Mouse (Mus musculus): ENCODE data around the gene Hist1h2bb.

Hist1h2bb gene

DNA sequence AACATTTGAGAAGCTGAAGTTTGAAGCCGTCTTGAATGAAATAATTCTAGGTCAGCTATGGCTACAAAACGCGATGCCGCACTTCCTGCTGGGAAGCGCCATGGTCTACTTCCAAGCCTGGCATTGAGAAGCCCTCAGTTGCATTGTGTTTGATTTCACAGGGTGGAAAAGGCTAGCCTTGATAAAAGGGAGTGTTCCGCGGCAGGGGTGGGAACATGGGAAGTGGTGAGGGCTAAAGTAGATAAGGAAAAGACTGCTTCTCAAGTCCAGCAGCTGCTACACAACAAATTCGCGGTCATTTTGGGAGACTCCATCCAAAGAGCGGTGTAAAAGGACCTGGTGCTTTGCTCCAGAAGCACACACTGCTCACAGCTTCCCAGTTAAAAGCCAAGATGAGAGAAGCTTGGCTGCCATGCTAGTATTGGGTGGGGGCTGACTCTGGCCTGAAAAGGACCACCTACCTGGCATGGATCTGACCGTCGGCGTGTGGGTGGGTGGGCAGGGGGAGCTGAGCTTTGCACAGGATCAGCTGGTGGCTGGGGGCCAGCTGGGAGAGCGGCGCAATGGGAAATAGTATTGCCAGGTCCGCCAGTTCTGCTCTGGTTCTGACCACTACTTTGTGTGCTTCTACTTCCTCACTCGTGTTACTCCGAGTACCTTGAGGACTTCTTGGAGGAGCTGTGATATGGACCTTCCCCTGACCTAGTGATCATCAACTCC lies 17.9 kb upstream of the Hist1h2bb start:
- DNase-seq (ENCODE audit: inconsistent ontology term) = no peak

DNA sequence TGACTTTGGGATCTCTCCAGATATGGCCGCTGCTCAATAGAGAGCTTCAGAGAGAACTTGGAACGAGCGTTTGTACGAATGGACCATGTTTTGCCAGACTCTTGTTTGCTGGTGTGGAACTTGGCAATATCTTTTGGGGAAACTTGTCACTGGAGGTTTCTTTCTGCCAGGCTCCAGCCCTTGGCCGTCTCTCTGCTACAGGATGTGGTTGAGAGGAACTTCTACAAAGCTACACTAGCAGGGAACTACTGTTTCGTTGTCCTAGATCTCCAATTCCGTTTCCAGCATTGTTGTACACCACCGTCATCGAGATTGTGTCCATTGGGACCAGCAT lies 17.4 kb upstream of the Hist1h2bb start:
- no peak for DNase-seq (ENCODE audit: inconsistent ontology term)

DNA sequence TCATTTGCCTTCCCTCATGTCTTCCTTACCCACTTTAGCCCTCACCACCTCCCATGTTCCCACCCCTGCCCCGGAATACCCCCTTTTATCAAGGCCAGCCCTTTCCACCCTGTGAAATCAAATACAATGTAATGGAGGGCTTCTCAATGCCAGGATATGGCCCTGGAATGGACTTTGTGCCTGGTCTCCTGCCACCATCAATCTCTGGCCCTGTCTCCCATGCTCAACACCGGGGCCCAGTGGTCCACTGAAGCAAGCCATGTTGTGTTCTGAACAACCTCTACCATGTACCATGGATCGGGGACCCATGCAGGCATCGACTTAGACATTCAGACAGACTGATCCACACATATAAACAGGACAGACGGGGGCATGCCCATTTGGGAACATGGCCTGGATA lies 16.8 kb upstream of the Hist1h2bb start:
- DNase-seq (ENCODE audit: inconsistent ontology term) = no peak

DNA sequence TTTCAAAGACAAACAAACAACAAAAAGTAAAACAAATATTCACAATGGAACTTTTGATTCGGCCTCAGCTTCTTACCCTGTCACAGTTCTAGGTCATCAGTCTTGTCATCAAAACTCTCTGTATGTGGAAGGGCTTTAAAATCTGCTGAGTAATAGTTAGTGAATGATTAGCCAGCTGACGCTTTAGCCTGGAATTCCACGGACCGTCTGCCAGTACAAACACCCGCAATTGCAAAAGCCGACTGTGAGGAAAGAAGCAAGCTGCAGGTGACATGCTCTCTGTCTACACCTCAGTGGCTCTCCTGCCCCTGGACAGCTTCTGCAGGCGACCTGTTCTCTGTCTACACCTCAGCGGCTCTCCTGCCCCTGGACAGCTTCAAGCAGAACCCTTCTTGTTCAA lies 16.1 kb upstream of the Hist1h2bb start:
- DNase-seq (ENCODE audit: inconsistent ontology term) = peak; percentile 79

DNA sequence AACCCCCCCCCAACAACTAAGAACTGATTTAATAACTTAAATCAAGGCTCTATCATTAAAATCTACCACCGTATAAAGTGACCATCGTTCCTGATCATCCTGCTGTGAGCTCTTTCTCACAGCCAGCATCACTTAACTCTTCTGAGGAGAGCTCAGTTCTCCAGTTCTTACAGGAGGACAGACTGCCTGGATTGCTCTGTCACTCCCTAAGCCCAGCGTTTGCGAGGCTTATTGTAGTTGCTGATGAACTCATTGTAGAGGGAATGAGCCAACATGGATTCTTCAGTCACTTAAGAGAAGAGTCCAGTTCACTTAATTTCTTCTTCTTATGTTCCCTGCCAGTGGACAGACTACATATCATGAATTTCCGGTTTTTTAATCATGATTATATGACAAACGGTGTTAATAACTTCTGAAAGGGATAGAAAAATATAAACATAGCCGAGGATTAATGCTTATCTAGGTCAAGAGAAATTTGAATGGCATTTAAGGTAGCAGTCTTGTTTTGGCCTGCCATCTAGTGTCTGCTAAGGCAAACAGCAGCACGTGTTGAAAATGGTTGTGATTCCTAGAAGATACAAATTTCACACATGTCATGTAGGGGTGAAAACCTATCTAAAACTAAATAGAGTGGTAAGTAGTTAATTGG lies 14.3 kb upstream of the Hist1h2bb start:
- peak; percentile 53 for DNase-seq (ENCODE audit: inconsistent ontology term)

DNA sequence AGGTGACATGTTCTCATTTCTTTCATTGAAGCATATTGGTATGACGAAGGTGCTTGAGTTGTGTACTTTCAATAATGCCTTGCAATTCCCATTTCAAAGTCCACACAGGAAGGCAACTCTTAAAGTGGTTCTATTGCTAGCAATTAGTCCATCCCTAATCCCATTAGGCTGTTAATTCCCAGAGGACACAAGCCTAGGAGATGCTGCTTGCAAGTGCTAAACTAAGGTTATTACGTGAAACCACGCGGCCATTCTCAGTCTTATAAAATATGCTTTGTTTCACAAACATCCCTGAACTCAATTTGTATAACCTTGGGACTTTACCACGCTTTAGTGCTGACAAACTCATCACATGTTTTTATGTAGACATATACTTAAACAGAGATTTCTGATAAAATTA lies 9.4 kb upstream of the Hist1h2bb start:
- no peak for DNase-seq (ENCODE audit: inconsistent ontology term)

DNA sequence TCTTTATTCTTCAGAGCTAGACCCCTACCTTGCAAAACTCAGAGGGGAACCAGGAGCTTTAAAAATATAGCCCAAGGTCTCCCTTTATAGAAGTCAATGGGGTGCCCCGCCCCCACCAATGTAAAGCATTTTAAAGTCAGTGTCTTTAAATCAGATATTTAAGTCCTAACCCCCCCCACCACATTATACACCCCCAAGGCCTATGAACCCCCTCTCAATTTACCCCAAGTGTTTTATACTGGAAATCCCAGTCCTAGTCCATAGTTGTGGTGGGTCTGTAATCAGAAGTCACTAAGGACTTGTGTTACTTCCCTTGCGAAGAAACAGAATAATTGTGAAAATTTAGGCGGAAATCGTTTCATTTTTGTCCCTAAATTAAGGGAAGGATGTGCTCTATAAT lies 8.5 kb upstream of the Hist1h2bb start:
- no peak for DNase-seq (ENCODE audit: inconsistent ontology term)

DNA sequence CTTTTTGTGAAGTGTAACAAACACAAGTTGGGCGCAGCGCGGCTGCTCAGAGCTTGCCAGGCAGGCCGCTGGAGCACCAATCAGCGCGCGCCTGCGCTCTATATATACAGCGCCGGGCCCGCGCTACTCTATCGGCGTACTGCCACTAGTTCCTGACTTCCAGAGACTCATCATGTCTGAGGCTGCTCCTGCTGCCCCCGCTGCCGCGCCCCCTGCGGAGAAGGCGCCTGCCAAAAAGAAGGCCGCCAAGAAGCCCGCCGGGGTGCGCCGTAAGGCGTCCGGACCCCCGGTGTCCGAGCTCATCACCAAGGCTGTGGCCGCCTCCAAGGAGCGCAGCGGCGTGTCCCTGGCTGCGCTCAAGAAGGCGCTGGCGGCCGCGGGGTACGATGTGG lies 7.9 kb upstream of the Hist1h2bb start, which contains the start of gene Hist1h1c:
TSS of gene Hist1h1c (plus strand) at position 132 of the 392 bp plus-strand sequence.
- peak; percentile 91 for DNase-seq (ENCODE audit: inconsistent ontology term)

DNA sequence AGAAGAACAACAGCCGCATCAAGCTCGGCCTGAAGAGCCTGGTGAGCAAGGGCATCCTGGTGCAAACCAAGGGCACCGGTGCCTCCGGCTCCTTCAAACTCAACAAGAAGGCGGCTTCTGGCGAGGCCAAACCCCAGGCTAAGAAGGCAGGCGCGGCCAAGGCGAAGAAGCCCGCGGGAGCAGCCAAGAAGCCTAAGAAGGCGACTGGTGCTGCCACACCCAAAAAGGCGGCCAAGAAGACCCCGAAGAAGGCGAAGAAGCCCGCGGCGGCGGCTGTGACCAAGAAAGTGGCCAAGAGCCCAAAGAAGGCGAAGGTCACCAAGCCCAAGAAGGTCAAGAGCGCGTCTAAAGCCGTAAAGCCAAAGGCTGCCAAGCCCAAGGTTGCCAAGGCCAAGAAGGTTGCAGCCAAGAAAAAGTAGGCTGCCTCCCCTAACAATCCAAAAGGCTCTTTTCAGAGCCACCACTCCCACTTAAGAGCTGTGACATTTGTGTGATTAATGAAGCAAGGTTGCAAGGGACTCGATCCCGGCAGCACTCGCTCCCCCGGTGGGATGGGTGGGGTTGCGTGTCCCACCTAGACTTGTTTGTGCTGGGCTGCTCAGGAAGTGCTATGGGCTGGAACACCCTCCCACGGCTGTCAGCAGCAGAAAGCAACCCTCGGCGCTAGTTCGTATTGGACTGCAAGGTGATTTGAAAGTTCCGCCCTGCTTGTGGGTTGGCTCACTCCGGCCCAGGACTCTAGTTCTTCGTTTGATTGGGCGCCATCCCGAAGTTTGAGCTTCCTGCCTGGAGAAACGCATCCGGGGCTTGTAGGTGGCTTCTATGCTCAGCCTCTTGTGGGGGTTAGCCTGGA lies 7.2 kb upstream of the Hist1h2bb start:
- peak; percentile 94 for DNase-seq (ENCODE audit: inconsistent ontology term)

DNA sequence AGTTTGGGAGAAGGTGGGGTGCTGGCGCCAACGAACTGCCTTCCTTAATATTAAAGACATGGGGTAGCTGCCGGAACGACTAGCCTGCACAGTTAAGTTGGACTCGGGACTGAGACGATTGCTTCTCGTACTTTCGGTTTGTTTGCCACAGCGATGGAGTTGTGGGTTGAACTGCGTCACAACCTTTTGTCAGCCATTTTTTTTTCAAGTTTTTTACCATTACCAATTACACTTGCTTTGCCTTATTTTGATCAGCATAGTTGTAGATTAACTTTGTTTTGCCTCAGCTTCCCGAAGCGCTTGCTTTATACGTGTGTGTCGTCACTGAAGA lies 6.6 kb upstream of the Hist1h2bb start:
- no peak for DNase-seq (ENCODE audit: inconsistent ontology term)

DNA sequence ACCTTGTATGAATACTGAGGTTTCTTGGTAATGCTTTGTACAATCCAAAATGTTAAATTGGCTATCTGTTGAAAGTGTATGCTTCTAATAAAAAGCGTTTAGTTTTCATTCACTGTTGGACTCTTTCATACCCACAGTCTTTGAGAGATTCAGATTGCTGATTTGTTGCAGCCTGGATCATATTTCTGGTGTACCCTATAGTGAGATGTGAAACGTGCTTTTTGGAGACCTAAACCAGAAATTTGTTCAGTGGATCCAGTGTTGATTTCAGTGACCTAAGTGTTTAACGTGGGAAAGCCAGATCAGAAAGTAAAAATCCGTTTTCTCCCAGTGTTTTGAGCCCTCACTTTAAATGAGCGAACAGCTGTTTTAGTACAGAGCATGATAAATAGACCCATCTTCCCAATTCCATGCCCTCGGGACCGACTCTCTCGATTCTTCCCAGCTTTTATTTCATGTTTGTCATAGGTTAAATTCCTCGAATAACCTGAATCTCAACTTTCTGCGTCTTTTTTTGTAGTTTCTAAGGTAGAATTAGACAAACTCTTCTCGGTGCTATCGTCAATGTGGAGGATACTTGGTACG lies 6.2 kb upstream of the Hist1h2bb start:
- no peak for DNase-seq (ENCODE audit: inconsistent ontology term)

DNA sequence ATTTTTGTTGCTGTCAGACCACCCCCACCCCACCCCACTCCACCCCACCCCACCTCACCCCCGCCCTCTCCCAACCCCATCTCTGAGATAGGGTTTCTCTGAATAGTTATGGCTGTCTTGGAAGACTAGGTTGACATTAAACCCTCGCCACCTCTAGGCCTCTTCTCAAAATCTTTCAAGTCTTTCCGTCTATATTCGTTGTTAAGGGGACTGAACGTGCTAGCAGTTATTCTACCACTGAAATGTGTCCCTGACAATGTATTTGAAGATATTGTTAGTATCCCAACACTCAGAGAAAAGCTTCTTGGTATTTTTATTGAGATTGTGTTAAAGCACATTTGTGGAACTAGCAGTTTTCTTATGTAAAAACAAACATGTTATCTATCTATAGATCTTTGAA lies 5.6 kb upstream of the Hist1h2bb start:
- no peak for DNase-seq (ENCODE audit: inconsistent ontology term)

DNA sequence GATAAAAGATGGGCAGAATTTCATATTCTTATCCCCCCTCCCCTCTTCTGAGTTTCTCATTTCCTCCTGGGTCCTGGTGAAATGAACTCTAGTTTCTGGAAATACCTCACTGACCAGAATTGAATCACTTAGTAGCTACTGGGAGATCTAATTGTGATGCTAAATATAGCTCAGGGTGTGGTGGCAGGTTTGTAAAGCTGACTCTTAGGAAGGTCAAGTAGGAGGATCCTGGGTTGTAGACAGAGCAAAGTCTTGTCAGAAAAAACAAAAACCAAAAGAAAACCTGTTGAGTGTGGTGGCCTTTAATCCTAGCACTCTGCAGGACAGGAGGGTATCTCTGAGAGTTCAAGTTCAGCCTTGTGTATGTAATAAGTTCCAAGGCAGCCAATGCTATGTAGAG lies 4.5 kb upstream of the Hist1h2bb start:
- DNase-seq (ENCODE audit: inconsistent ontology term) = no peak

DNA sequence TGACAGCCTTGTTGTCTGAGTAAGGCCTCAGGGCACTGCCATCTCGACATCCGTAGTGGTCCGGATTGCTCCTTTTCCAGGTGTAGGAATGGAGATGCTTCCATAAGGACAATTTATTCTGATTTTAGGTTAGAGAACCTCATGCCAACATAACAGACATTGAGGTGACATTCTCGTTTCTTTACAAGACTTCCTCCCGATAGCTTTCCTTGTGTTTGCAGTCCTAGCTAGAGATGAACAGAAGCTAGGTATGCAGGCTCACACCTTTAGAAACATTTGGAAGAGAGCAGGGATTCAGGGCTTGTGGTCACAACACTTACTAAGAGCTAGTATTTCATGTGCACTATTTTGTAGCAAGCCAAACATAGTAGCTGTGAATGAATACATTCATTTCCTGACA lies 3.3 kb upstream of the Hist1h2bb start:
- DNase-seq (ENCODE audit: inconsistent ontology term) = no peak

DNA sequence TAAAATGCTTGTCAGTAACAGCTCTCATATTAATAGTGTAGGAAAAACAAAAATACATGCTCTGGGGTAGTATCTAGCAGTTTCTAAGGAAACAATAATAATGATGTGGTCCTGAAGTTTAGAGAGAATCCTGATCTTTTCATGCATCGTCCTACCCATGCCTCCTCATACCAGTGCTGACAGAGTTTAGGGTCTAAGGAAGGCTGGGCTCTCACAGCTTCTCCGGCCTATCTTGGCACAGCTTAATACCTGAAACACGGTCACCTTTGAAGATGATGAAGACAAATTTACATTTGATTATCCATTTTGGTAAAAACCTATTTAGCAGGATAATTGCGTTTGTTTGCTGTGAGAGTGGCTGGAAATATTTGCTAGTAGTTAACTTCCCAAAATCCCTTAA lies 2.6 kb upstream of the Hist1h2bb start:
- no peak for DNase-seq (ENCODE audit: inconsistent ontology term)

DNA sequence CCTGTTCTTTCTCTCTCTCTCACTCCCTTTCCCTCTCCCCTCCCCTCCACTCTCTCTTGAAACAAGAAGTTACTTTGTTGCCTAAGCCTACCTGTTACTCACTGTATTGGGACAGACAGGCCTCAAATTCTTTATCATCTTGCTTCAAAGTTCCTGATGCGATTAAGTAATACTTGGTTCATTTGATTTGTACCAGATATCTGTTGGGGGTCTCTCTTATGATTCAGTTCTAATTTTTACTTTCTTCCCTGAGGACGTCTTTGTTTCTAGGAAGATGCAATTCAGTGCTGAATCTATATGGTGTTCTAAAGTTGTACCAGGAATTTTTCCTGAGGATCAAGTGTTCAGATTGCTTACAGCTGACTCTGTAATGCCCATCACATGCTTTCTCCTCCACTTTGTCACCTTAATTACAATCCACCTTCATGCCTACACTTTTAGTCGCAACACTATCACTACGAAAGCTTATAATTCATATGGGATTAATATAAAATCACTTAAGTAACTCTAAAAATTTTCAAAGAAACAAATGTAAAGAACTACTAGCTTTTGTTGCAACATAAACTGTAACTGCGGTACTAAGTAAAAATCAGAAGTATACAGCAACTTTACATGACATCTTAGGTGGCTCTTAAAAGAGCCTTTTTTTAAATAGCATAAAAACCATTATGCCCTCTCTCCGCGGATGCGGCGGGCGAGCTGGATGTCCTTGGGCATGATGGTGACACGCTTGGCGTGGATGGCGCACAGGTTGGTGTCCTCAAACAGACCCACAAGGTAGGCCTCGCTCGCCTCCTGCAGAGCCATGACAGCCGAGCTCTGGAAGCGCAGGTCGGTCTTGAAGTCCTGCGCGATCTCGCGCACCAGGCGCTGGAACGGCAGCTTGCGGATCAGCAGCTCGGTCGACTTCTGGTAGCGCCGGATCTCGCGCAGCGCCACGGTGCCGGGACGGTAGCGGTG lies 1.8 kb upstream of the Hist1h2bb start:
- peak; percentile 17 for DNase-seq (ENCODE audit: inconsistent ontology term)

DNA sequence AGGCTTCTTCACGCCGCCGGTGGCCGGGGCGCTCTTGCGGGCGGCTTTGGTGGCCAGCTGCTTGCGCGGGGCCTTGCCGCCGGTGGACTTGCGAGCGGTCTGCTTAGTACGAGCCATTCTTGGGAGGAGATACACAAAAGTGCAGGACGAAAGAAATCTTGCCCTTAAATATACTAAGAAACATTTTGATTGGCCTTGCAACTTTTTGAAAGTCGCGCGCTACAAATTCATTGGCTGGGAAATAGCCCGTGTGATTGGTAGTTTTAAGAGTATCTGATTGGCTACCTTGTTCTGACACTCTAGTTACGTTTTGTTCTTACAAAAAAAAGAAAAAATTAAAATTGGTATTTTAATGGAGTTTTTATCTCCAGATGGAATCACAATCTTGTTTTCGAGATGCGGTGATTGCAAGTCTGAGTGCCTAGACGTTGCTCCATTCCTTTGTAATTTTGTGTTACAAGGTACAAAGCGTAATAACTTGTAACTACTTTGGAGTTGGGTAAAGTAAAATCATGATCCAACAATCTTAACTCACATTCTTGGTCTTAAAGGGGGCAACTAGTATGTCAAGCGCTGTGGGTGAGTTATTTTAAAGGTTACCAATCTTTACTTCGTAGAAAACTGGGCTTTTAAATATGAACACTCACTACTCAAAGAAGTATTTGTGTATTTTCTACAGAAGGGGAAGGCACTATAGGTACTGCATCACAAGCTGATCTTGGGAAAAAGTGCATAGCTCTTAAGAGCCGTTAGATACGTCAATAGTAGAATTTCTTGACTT lies 963 bp upstream of the Hist1h2bb start, which contains the start of gene Hist1h3c:
TSS of gene Hist1h3c (minus strand) at position 222 of the 781 bp plus-strand sequence.
- DNase-seq (ENCODE audit: inconsistent ontology term) = peak; percentile 91

DNA sequence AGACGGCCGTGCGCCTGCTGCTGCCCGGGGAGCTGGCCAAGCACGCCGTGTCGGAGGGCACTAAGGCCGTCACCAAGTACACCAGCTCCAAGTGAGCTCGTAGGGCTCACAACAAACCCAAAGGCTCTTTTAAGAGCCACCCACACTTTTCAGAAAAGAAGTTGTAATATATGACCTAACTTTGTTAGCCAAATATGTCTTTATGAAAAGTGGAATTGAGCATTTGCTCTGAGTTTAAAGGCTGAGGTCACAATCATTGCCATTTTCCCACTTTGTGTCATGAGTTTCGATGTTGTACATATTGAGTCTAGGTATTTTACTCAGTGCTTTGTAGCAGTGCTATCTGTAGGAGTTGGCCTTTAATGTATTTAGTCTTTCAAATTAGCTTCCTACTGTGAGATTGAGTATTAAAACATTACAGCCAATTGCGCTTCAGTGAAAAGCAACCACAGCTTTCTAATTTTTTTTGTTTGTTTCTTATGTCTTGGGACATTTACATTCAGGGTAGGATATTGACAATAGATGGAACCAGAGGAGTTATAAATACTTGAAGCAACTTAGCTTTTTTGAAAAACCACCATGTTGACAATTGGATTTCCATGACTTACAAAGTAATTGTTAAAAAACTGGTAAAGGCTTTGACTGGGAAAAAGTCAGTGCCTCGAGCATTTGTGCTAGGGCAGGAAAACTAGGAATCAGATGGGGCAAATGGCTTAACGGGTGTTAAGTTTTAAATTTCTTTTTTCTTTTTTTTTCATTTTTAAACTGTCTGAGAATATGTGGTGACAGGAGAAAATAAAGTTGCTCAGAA lies 752 bp downstream of the Hist1h2bb start:
- DNase-seq (ENCODE audit: inconsistent ontology term) = peak; percentile 55

DNA sequence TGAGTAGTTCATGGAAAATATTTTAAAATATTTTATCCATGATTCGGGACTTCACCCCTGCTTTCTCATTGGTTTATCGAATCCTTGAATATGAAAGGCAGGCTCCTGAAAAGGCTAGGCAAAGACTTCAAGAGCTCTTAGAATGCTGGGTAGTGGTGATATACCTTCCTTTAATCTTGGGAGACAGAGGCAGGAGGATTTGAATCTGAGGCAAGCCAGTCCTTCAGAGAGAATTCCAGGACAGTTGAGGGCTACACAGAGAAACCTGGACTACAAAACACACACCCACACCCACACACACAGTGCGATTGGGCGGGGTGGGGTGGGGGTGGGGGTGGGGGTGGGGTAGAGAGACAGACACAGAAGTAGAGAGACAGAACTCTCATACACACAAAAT lies 1.4 kb downstream of the Hist1h2bb start:
- no peak for DNase-seq (ENCODE audit: inconsistent ontology term)
